ENCODE assay signal across 8 mouse cellular contexts in the genomic region with DNA sequence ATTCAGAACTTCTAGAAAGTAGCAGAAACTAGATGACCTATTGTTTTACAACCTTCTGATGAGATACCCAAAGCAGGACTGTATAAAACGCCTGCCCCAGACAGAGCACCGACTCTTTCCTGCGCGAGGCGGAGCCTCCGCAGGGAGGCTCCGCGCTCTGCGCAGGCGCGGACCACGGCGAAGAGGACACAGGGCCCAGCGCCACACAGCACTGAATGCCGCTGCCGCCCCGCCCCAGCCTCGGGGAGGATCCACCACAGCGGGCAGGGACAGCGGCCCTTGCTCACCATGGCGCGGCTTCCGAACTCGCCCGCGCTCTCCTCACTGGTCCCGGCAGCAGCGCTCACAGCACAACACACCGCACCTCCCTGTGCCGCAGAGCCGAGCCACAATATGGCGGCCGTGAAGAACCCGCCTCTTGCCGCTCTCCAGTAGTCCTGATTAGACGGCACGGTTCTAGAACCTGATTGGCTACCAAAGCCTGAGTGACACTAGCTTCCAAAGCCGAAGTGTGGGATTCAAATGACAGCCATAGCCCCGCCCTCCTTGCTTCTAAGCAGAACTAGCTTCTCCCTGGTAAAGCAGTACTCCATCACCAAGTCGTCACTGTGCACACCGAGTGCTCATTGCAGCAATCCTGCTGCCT. TPM values are rescaled to one million over a fixed set of nuclear protein-coding genes. Genes with fewer than 3 reads are reported as not detected.
A peak's percentile ranks its signal among the peaks of the same experiment; 100 is the strongest.
DNase-seq lines count a peak whose midpoint lies in the region; ATAC-seq and TF ChIP-seq lines count a peak whose summit lies in the region.

A gene (minus strand): TSS at position 384 of the 646 bp plus-strand sequence.

- WGBS in forebrain, embryonic 16.5 days = under 1% methylated on average over 41 of the region's 41 CpGs
- WGBS in lung, embryonic 14.5 days = under 1% methylated on average over 40 of the region's 41 CpGs
- under 1% methylated on average over 41 of the region's 41 CpGs for WGBS in olfactory bulb, adult 2 months
- WGBS in thymus, adult 2 months = under 1% methylated on average over 41 of the region's 41 CpGs

- peak; percentile 93 for DNase-seq in G1E (ENCODE audit: low spot score)
- peak; percentile 90 to 95 for DNase-seq in cerebellum, adult 18-20 months
- peak; percentile 80 to 92 for DNase-seq in heart, postnatal 36 days
- peak; percentile 81 to 91 for DNase-seq in layer of hippocampus, adult 2 months (ENCODE audit: low spot score in 2 of 2)
- DNase-seq in lung, embryonic 14.5 days = peak; percentile 99
- DNase-seq in thymus, adult 2 months = peak; percentile 85

- no peaks in the 10 kb centered on the region for H3K27me3 ChIP-seq in G1E (ENCODE audit: insufficient read depth, low read length)
- H3K27me3 ChIP-seq in forebrain, embryonic 16.5 days (replicated peaks; ENCODE audit: control insufficient read depth, insufficient read depth, low read length) = no peaks in the 10 kb centered on the region
- no peaks in the 10 kb centered on the region for H3K27me3 ChIP-seq in lung, embryonic 14.5 days (ENCODE audit: insufficient read depth, low read length)
- no peaks in the 10 kb centered on the region for H3K27me3 ChIP-seq in thymus, adult 2 months (ENCODE audit: control insufficient read depth, insufficient read depth, low read length)

- peak within 1 kb of the TSS; percentile 90 for H3K9ac ChIP-seq in forebrain, embryonic 16.5 days (replicated peaks; ENCODE audit: low read depth, low read length)
- H3K9ac ChIP-seq in lung, embryonic 14.5 days = peak within 1 kb of the TSS; percentile 89

- peaks cover 3% of the 10 kb centered on the region; the same call in 1 of the 2 replicates for H3K9me3 ChIP-seq in G1E (replicated peaks)
- no peaks in the 10 kb centered on the region for H3K9me3 ChIP-seq in forebrain, embryonic 16.5 days (ENCODE audit: control insufficient read depth, low read length)
- H3K9me3 ChIP-seq in lung, embryonic 14.5 days (ENCODE audit: low read depth, low read length) = no peaks in the 10 kb centered on the region

- intact Hi-C loops in heart, postnatal 36 days (cut with DNase I) = loop anchor here (1.0 to 2.0 kb wide), 2 partner anchors 17 to 24 kb away; a partner anchor contains a TSS

- peak; percentile 99 for ATAC-seq in G1E (ENCODE audit: extremely low read depth, insufficient number of reproducible peaks, low FRiP score, poor library complexity, severe bottlenecking)
- ATAC-seq in forebrain, embryonic 16.5 days = peak; percentile 99
- peak; percentile 99 for ATAC-seq in lung, embryonic 14.5 days (ENCODE audit: insufficient read depth)

- H3K4me1 ChIP-seq in G1E (ENCODE audit: insufficient read depth, low read depth, low read length) = peaks cover 34% of the 10 kb centered on the region
- peaks cover 24% of the 10 kb centered on the region for H3K4me1 ChIP-seq in forebrain, embryonic 16.5 days (replicated peaks; ENCODE audit: control insufficient read depth, insufficient read depth, low read length)
- H3K4me1 ChIP-seq in lung, embryonic 14.5 days (ENCODE audit: insufficient read depth) = peaks cover 16% of the 10 kb centered on the region
- H3K4me1 ChIP-seq in olfactory bulb, adult 2 months (ENCODE audit: control insufficient read depth, insufficient read depth, low read length) = no peaks in the 10 kb centered on the region
- H3K4me1 ChIP-seq in thymus, adult 2 months (replicated peaks; ENCODE audit: control insufficient read depth, insufficient read depth, low read length) = peaks cover 5% of the 10 kb centered on the region; the same call in 1 of the 2 replicates

- TF ChIP-seq POLR2A in olfactory bulb, adult 2 months (IDR thresholded peaks at IDR 0.05; ENCODE audit: insufficient read depth, low read depth, low read length) = peak; percentile 99
- peak; percentile 91 for TF ChIP-seq POLR2A in thymus, adult 2 months (IDR thresholded peaks at IDR 0.05; ENCODE audit: control insufficient read depth, extremely low read depth, insufficient read depth, low read length, poor library complexity)

- peak within 1 kb of the TSS; percentile 80 for H3K4me2 ChIP-seq in forebrain, embryonic 16.5 days (ENCODE audit: low read length)
- H3K4me2 ChIP-seq in lung, embryonic 14.5 days = peak within 1 kb of the TSS; percentile 73

- no peak for TF ChIP-seq CTCF in G1E (IDR thresholded peaks at IDR 0.05; ENCODE audit: low read depth, low read length)
- TF ChIP-seq CTCF in layer of hippocampus, adult 2 months (conservative IDR thresholded peaks at IDR 0.05) = peak; percentile 19
- no peak for TF ChIP-seq CTCF in lung, embryonic 14.5 days (IDR thresholded peaks at IDR 0.05; ENCODE audit: low read depth)
- TF ChIP-seq CTCF in olfactory bulb, adult 2 months (IDR thresholded peaks at IDR 0.05; ENCODE audit: insufficient read depth, low read depth, low read length) = no peak
- TF ChIP-seq CTCF in thymus, adult 2 months (IDR thresholded peaks at IDR 0.05; ENCODE audit: borderline replicate concordance, control insufficient read depth, extremely low read depth, insufficient read depth, low read length, poor library complexity) = 0 out of 2 replicates have a peak, but pooled peaks have one; percentile 61

- H3K27ac ChIP-seq in forebrain, embryonic 16.5 days (ENCODE audit: low read length) = peak within 1 kb of the TSS; percentile 98
- H3K27ac ChIP-seq in layer of hippocampus, adult 2 months = peak within 1 kb of the TSS; percentile 100
- H3K27ac ChIP-seq in lung, embryonic 14.5 days (ENCODE audit: low read depth) = peak within 1 kb of the TSS; percentile 99
- H3K27ac ChIP-seq in olfactory bulb, adult 2 months (ENCODE audit: insufficient read depth, low read depth, low read length) = peak within 1 kb of the TSS; percentile 97
- peak within 1 kb of the TSS; percentile 76 for H3K27ac ChIP-seq in thymus, adult 2 months (ENCODE audit: control insufficient read depth, insufficient read depth, low read length)

- peak within 1 kb of the TSS; percentile 97 for H3K4me3 ChIP-seq in G1E (ENCODE audit: low read depth, low read length)
- peak within 1 kb of the TSS; percentile 63 for H3K4me3 ChIP-seq in forebrain, embryonic 16.5 days (replicated peaks; ENCODE audit: low read length)
- H3K4me3 ChIP-seq in layer of hippocampus, adult 2 months = peak within 1 kb of the TSS; percentile 88
- H3K4me3 ChIP-seq in lung, embryonic 14.5 days (ENCODE audit: low read depth, low read length) = peak within 1 kb of the TSS; percentile 77
- H3K4me3 ChIP-seq in olfactory bulb, adult 2 months (ENCODE audit: insufficient read depth, low read depth, low read length) = peak within 1 kb of the TSS; percentile 72
- H3K4me3 ChIP-seq in thymus, adult 2 months (ENCODE audit: control insufficient read depth, insufficient read depth, low read length) = peak within 1 kb of the TSS; percentile 68

- H3K36me3 ChIP-seq in G1E (replicated peaks) = peaks cover 39% of the 10 kb centered on the region
- H3K36me3 ChIP-seq in forebrain, embryonic 16.5 days (ENCODE audit: control insufficient read depth, insufficient read depth) = no peaks in the 10 kb centered on the region
- peaks cover 1% of the 10 kb centered on the region; the same call in 1 of the 2 replicates for H3K36me3 ChIP-seq in lung, embryonic 14.5 days (ENCODE audit: insufficient read depth)
- no peaks in the 10 kb centered on the region for H3K36me3 ChIP-seq in thymus, adult 2 months (ENCODE audit: control insufficient read depth, insufficient read depth, low read length)

RNA-seq across cellular contexts. Expression of the gene that starts here (rescaled TPM):
- total RNA-seq in G1E (2014; fragmentation: Nextera tagmentation) = not detected in 2 replicates
- total RNA-seq in G1E (2017) = 0.38 TPM in 1 of 2 replicates, not detected in the other
- polyA plus RNA-seq in G1E (2012) = 0.99 and 1.4 TPM in 2 replicates
- polyA plus RNA-seq in forebrain, embryonic 16.5 days (2015; fragmentation: Nextera tagmentation; extraction: Ambion mirVana) = 0.35 and 0.97 TPM in 2 replicates
- 1 to 10 TPM in 1 of 2 experiments, not detected in 1; 1.3 TPM for total RNA-seq in heart, postnatal 36 days (2021)
- total RNA-seq in layer of hippocampus, adult 2 months (2021) = 1 to 10 TPM; 2.8 to 3.5 TPM
- polyA plus RNA-seq in lung, embryonic 14.5 days (2014; fragmentation: Nextera tagmentation; extraction: Ambion mirVana) = 0.22 and 0.30 TPM in 2 replicates
- not detected in 2 replicates for polyA plus RNA-seq in olfactory bulb, adult 2 months (2012; ENCODE audit: insufficient read depth, insufficient read length, low replicate concordance, missing spikeins)
- 1.3 TPM in 1 of 2 replicates, not detected in the other for polyA plus RNA-seq in thymus, adult 2 months (2012; rRNA removed)

Comparison
In these comparisons a context has a peak if more than half of its experiments do, and no peak if none do; other contexts are left out.
1. Peak in every context shown above with its lines: DNase-seq, ATAC-seq, H3K4me3 ChIP-seq and H3K27ac ChIP-seq.
2. Peak in ATAC-seq, H3K4me3 ChIP-seq, H3K27ac ChIP-seq, H3K9ac ChIP-seq and H3K4me2 ChIP-seq in forebrain, embryonic 16.5 days; RNA of the gene not detected or under 1 TPM.
3. Peak in DNase-seq, ATAC-seq, H3K4me3 ChIP-seq, H3K27ac ChIP-seq, H3K9ac ChIP-seq and H3K4me2 ChIP-seq in lung, embryonic 14.5 days; RNA of the gene not detected or under 1 TPM.
4. CTCF ChIP-seq: peak in layer of hippocampus, adult 2 months (single experiment) and thymus, adult 2 months (single experiment); none in G1E (single experiment), lung, embryonic 14.5 days (single experiment) and olfactory bulb, adult 2 months (single experiment).